Mouse (Mus musculus) heart, postnatal 0 days (tissue): ENCODE data around the gene March10.

Source experiments
- CTCF ChIP-seq: IDR thresholded peaks from 2 replicates; pipeline ENCODE4 v1.5.1; 2016; ENCODE audit warnings: antibody characterized with exemption, control low read depth, low read depth
- EP300 ChIP-seq: IDR thresholded peaks from 2 replicates; pipeline ENCODE4 v1.6.1; 2016; ENCODE audit warnings: antibody characterized with exemption, low read depth

- TF ChIP-seq CTCF (no peak), EP300 (no peak)
Measured at GRCm38 (mm10) chr11:105453084-105453483, 3.5 kb downstream of the March10 start.
